Mouse (Mus musculus) layer of hippocampus, postnatal 10 days (tissue): ENCODE measurements around the gene Msl1. TPM values are rescaled to one million over a fixed set of nuclear protein-coding genes. Genes with fewer than 3 reads are reported as not detected.

Source experiments
- DNase-seq, 2 experiments: peaks; one replicate each; pipeline ENCODE4 v3.0.0; 2021; ENCODE audit warnings: low spot score in 2 of 2
- total RNA-seq, 2 experiments: library from RNA; stranded (reverse); gene quantifications; 2 replicates each; pipeline ENCODE4 v1.2.3; 2021

The Msl1 gene
- total RNA-seq, 2 experiments from 2014 or later = 147 to 157 TPM

GRCm38 (mm10) chr11:98763502-98763861 lies 31.8 kb upstream of the Msl1 start:
- DNase-seq = no peak

- DNase-seq = no peak
Measured at GRCm38 (mm10) chr11:98764091-98764490, 31.2 kb upstream of the Msl1 start.

GRCm38 (mm10) chr11:98764746-98765145 lies 30.6 kb upstream of the Msl1 start:
- DNase-seq = no peak

- DNase-seq = peak in 1 of 2 experiments; percentile 56
Measured at GRCm38 (mm10) chr11:98765421-98766309, 29.7 kb upstream of the Msl1 start.

- no peak for DNase-seq
Measured at GRCm38 (mm10) chr11:98766346-98766745, 29.0 kb upstream of the Msl1 start.

- DNase-seq = no peak
Measured at GRCm38 (mm10) chr11:98766816-98767215, 28.5 kb upstream of the Msl1 start.

- DNase-seq = peak in 1 of 2 experiments; percentile 70
Measured at GRCm38 (mm10) chr11:98767276-98767675, 28.0 kb upstream of the Msl1 start.

GRCm38 (mm10) chr11:98767713-98768112 lies 27.6 kb upstream of the Msl1 start:
- peak in 1 of 2 experiments; percentile 37 for DNase-seq

GRCm38 (mm10) chr11:98768127-98769006 lies 26.9 kb upstream of the Msl1 start:
- peak; percentile 54 to 58 for DNase-seq

GRCm38 (mm10) chr11:98769007-98769954 lies 26.0 kb upstream of the Msl1 start:
- DNase-seq = no peak

- peak; percentile 60 to 67 for DNase-seq
Measured at GRCm38 (mm10) chr11:98770096-98770975, 25.0 kb upstream of the Msl1 start.

GRCm38 (mm10) chr11:98771131-98771530 lies 24.2 kb upstream of the Msl1 start:
- no peak for DNase-seq

GRCm38 (mm10) chr11:98771844-98772525 lies 23.3 kb upstream of the Msl1 start:
- DNase-seq = peak in 1 of 2 experiments; percentile 53

- DNase-seq = peak in 1 of 2 experiments; percentile 48
Measured at GRCm38 (mm10) chr11:98772667-98773171, 22.6 kb upstream of the Msl1 start.

GRCm38 (mm10) chr11:98773635-98774295 lies 21.6 kb upstream of the Msl1 start:
- DNase-seq = peak; percentile 97 to 98

- peak in 1 of 2 experiments; percentile 42 for DNase-seq
Measured at GRCm38 (mm10) chr11:98774582-98775347, 20.6 kb upstream of the Msl1 start, which contains the start of gene Nr1d1. Nr1d1 (minus strand) TSS chr11:98775333.

- DNase-seq = peak; percentile 99
Measured at GRCm38 (mm10) chr11:98775348-98776051, 19.8 kb upstream of the Msl1 start.
